Mouse (Mus musculus) heart, adult 2 months (tissue): ENCODE data around the gene Glp1r.

Experiments used
- CTCF ChIP-seq: fragments of 200-600 bp; IDR thresholded peaks from 2 replicates; pipeline ENCODE4 v1.8.1; 2022; ENCODE audit warnings: antibody characterized with exemption, mild to moderate bottlenecking, moderate library complexity
- EP300 ChIP-seq: fragments of 200-500 bp; IDR thresholded peaks from 2 replicates; pipeline ENCODE4 v1.6.1; 2011; ENCODE audit warnings: low read depth, low read length, control low read depth; ENCODE audit not compliant: insufficient read depth

- no peak for TF ChIP-seq CTCF
- no peak for TF ChIP-seq EP300
These were observed 6.0 kb downstream of the Glp1r start for GRCm38 (mm10) chr17:30907577-30907976.
